Mouse (Mus musculus) embryonic facial prominence, embryonic 10.5 days (tissue): ENCODE measurements around the gene Mosmo. TPM values are rescaled to one million over a fixed set of nuclear protein-coding genes. Genes with fewer than 3 reads are reported as not detected.
"Not testable (repeated sequence)": the region's sequence is repeated elsewhere in the genome, so short reads cannot be mapped to it uniquely, and the experiment has no call there.

Experiments
- DNase-seq: peaks from one replicate; pipeline ENCODE4 v3.0.0-alpha.2; 2017; ENCODE audit warnings: low spot score
- H3K27ac ChIP-seq: fragments of 300-500 bp; sonication (generic); replicated peaks from 2 replicates; pipeline ENCODE4 v1.5.1; 2016; ENCODE audit warnings: mild to moderate bottlenecking
- H3K27me3 ChIP-seq: fragments of 300-500 bp; sonication (generic); replicated peaks from 2 replicates; pipeline ENCODE4 v1.6.1; 2016; ENCODE audit warnings: low read depth, mild to moderate bottlenecking; ENCODE audit not compliant: poor library complexity, severe bottlenecking
- H3K36me3 ChIP-seq: fragments of 300-500 bp; sonication (generic); replicated peaks from 2 replicates; pipeline ENCODE4 v1.6.1; 2016; ENCODE audit warnings: mild to moderate bottlenecking, moderate library complexity
- H3K4me1 ChIP-seq: fragments of 300-500 bp; sonication (generic); 2 replicates; pipeline ENCODE4 v1.6.1; 2016
- H3K4me3 ChIP-seq: fragments of 300-500 bp; sonication (generic); 2 replicates; pipeline ENCODE4 v1.5.1; 2016; ENCODE audit warnings: mild to moderate bottlenecking, moderate library complexity
- H3K9me3 ChIP-seq: fragments of 300-500 bp; sonication (generic); 2 replicates; pipeline ENCODE4 v1.6.1; 2016; ENCODE audit warnings: mild to moderate bottlenecking
- WGBS: fragments of 180-500 bp; shearing (Covaris S2); methylation state at CpG from one replicate; pipeline ENCODE4 v1.1.7; 2016; 5-methylcytosine and 5-hydroxymethylcytosine counted together
- polyA plus RNA-seq: library from polyadenylated mRNA; unstranded; fragments of >200 nt; fragmentation: Nextera tagmentation; extraction: Ambion mirVana; gene quantifications from 2 replicates; pipeline ENCODE4 v1.2.1, GENCODE M21; 2016

Mosmo gene
- polyA plus RNA-seq, 1 experiment from 2014 or later: 15.1 TPM

GRCm38 (mm10) chr7:120713951-120714350, 36.5 kb downstream of the Mosmo start:
- H3K9me3 ChIP-seq, H3K4me1 ChIP-seq, H3K27ac ChIP-seq, H3K4me3 ChIP-seq, H3K27me3 ChIP-seq, DNase-seq: not testable (repeated sequence)
- peaks cover 12% of the 10 kb centered on the region for H3K36me3 ChIP-seq
- 96% methylated on average over 11 of the region's 11 CpGs for WGBS

GRCm38 (mm10) chr7:120717261-120717660, 39.8 kb downstream of the Mosmo start:
- Histone ChIP-seq H3K27me3 (no peaks in the 10 kb centered on the region), H3K27ac (no peak overlapping the region), H3K4me3 (no peak overlapping the region), H3K9me3 (no peaks in the 10 kb centered on the region), H3K36me3 (peaks cover 23% of the 10 kb centered on the region), H3K4me1 (no peaks in the 10 kb centered on the region)
- 80% methylated on average over 2 of the region's 2 CpGs for WGBS
- DNase-seq: no peak

DNA sequence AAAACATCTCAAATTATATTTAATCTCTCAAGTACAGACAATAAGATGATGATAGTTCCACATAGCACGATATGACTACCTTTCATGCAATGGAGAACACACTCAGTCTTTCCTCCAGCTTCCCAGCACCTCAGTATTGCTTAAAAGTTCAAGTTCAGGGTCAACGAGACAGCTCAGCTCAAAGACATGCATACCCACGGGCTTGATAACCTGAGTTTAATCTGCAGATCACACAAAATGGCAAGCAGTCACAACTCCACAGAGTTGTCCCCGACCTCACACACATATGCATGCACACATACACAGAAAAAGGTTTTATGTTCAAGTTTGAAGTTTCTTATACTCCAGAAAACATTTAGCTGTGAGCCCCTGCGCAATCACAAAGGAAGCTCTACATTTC, 43.6 kb downstream of the Mosmo start:
- Histone ChIP-seq H3K27me3 (no peaks in the 10 kb centered on the region), H3K27ac (no peak overlapping the region), H3K36me3 (peaks cover 14% of the 10 kb centered on the region), H3K9me3 (no peaks in the 10 kb centered on the region), H3K4me1 (peaks cover 7% of the 10 kb centered on the region), H3K4me3 (no peak overlapping the region)
- 92% methylated on average over 5 of the region's 5 CpGs for WGBS
- no peak for DNase-seq

- H3K4me1 ChIP-seq: peaks cover 7% of the 10 kb centered on the region
- no peak overlapping the region for H3K4me3 ChIP-seq
- H3K9me3 ChIP-seq: no peaks in the 10 kb centered on the region
- DNase-seq: no peak
- H3K27ac ChIP-seq: no peak overlapping the region
- no peaks in the 10 kb centered on the region for H3K27me3 ChIP-seq
- 94% methylated on average over 8 of the region's 8 CpGs for WGBS
- peaks cover 18% of the 10 kb centered on the region for H3K36me3 ChIP-seq
These were observed 44.0 kb downstream of the Mosmo start for GRCm38 (mm10) chr7:120721456-120721855.

DNA sequence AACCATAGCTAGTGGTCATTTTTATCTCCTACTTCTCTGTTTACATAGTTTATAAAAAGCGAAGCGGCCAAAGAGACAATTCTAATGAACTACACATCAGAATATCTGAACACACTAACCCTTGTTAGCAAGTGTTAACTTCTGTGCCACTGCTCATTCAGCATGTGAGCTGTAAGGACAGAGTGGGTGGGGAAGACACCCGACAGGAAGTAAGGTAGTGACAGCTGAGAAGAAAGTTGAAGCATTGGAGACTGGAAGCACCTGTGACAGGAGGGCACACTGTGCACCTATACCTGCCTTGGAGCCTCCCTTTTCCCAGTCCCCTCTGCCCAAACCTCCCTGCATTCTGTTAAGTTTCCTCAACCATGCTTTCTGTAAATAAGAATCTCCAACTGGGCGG, 44.6 kb downstream of the Mosmo start:
- Histone ChIP-seq H3K9me3 (no peaks in the 10 kb centered on the region), H3K4me3 (no peak overlapping the region), H3K4me1 (peaks cover 7% of the 10 kb centered on the region), H3K27ac (no peak overlapping the region), H3K27me3 (no peaks in the 10 kb centered on the region), H3K36me3 (peaks cover 18% of the 10 kb centered on the region)
- no peak for DNase-seq
- 95% methylated on average over 4 of the region's 4 CpGs for WGBS

DNA sequence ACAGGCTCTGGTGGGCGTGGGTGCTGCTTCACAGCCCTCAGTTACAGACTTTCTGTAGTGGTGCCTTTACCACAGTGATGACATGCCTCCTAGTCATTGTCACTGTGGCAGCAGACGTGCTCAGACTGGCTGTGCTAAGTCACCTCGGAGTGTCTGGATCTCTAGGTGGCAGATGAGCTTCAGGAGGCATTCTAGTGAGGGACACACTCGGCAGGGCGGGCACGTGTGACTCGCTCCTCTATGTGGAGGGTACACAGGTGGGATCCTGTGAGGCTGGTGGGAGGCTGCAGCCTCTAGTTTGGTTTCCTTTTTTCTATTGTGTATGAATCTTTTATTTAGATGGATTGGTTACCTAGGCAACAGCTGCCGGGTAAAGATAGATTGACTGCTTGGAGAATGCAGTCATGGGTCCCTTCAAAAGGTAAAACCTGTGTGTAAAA, 45.4 kb downstream of the Mosmo start:
- H3K4me3 ChIP-seq: no peak overlapping the region
- 77% methylated on average over 8 of the region's 8 CpGs for WGBS
- no peak for DNase-seq

DNA sequence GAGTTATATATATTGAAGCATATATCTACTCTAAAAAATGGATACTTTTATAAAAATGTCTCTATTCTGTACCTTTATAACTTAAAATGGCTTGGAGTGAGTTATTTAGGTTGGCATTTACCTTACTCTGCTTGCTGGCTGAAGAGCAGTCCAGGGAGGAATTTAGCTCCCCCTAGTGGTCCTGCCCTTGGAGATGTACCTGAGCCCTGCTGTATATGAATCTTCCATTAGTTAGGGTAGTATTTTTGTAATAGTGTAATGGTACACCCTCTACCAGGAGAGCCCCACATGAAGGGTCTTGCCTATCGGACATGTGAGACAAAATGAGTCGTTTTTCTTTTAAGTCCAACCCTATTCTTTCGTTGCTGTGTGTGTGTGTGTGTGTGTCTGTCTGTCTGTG, 50.2 kb downstream of the Mosmo start:
- Histone ChIP-seq H3K27ac (no peak overlapping the region), H3K4me1 (peaks cover 6% of the 10 kb centered on the region), H3K4me3 (no peak overlapping the region), H3K27me3 (no peaks in the 10 kb centered on the region), H3K9me3 (no peaks in the 10 kb centered on the region), H3K36me3 (peaks cover 46% of the 10 kb centered on the region)
- DNase-seq: no peak
- WGBS: 88% methylated on average over 3 of the region's 3 CpGs

More for the DNA sequence above, 45.4 kb downstream of the Mosmo start:
- no peak overlapping the region for H3K27ac ChIP-seq
- H3K27me3 ChIP-seq: no peaks in the 10 kb centered on the region
- H3K36me3 ChIP-seq: peaks cover 22% of the 10 kb centered on the region
- H3K4me1 ChIP-seq: peaks cover 7% of the 10 kb centered on the region
- no peaks in the 10 kb centered on the region for H3K9me3 ChIP-seq

DNA sequence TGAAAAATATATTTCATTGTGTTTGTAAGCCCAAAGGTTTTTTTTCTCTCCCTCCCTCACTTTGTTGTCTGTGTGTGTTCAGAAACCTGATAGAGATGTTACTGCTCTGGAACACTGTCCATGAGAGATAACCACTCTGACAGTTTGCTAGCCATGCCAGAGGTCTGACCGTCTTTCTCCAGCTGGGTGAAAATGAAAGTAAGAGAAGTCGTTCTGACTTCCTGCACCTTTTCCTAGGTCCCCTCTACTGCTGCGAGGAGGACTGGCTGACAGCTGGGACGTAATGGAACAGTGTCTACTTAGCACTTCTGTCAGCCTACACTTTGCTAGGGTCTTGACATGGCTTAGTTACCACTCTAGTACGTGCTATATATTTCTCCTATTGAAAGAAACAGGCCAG, 52.2 kb downstream of the Mosmo start:
- DNase-seq: no peak
- H3K27me3 ChIP-seq: no peaks in the 10 kb centered on the region
- no peaks in the 10 kb centered on the region for H3K9me3 ChIP-seq
- WGBS: 86% methylated on average over 5 of the region's 5 CpGs
- H3K36me3 ChIP-seq: peaks cover 54% of the 10 kb centered on the region
- H3K27ac ChIP-seq: no peak overlapping the region
- no peaks in the 10 kb centered on the region for H3K4me1 ChIP-seq
- no peak overlapping the region for H3K4me3 ChIP-seq

GRCm38 (mm10) chr7:120732906-120733305, 55.5 kb downstream of the Mosmo start:
- Histone ChIP-seq H3K27me3 (no peaks in the 10 kb centered on the region), H3K36me3 (peaks cover 47% of the 10 kb centered on the region), H3K27ac (no peak overlapping the region), H3K4me1 (no peaks in the 10 kb centered on the region), H3K9me3 (no peaks in the 10 kb centered on the region), H3K4me3 (no peak overlapping the region)
- WGBS: 91% methylated on average over 7 of the region's 7 CpGs
- no peak for DNase-seq

GRCm38 (mm10) chr7:120739018-120739417, 61.6 kb downstream of the Mosmo start, which contains the start of gene Vwa3a:
Vwa3a (plus strand) TSS chr7:120739318.
- WGBS: 75% methylated on average over 6 of the region's 6 CpGs
- H3K36me3 ChIP-seq: peaks cover 9% of the 10 kb centered on the region

GRCm38 (mm10) chr7:120739558-120740101, 62.2 kb downstream of the Mosmo start:
- 18% methylated on average over 5 of the region's 5 CpGs for WGBS
- H3K27ac ChIP-seq: no peak overlapping the region
- no peak for DNase-seq
- peaks cover 10% of the 10 kb centered on the region for H3K4me1 ChIP-seq
- peaks cover 5% of the 10 kb centered on the region for H3K36me3 ChIP-seq
- H3K9me3 ChIP-seq: no peaks in the 10 kb centered on the region
- no peaks in the 10 kb centered on the region for H3K27me3 ChIP-seq
- H3K4me3 ChIP-seq: no peak overlapping the region

More at GRCm38 (mm10) chr7:120739018-120739417, 61.6 kb downstream of the Mosmo start, which contains the start of gene Vwa3a:
- Histone ChIP-seq H3K4me3 (no peak within 1 kb of the TSS), H3K27ac (no peak within 1 kb of the TSS), H3K27me3 (no peaks in the 10 kb centered on the region), H3K4me1 (peaks cover 10% of the 10 kb centered on the region), H3K9me3 (no peaks in the 10 kb centered on the region)
- DNase-seq: no peak

DNA sequence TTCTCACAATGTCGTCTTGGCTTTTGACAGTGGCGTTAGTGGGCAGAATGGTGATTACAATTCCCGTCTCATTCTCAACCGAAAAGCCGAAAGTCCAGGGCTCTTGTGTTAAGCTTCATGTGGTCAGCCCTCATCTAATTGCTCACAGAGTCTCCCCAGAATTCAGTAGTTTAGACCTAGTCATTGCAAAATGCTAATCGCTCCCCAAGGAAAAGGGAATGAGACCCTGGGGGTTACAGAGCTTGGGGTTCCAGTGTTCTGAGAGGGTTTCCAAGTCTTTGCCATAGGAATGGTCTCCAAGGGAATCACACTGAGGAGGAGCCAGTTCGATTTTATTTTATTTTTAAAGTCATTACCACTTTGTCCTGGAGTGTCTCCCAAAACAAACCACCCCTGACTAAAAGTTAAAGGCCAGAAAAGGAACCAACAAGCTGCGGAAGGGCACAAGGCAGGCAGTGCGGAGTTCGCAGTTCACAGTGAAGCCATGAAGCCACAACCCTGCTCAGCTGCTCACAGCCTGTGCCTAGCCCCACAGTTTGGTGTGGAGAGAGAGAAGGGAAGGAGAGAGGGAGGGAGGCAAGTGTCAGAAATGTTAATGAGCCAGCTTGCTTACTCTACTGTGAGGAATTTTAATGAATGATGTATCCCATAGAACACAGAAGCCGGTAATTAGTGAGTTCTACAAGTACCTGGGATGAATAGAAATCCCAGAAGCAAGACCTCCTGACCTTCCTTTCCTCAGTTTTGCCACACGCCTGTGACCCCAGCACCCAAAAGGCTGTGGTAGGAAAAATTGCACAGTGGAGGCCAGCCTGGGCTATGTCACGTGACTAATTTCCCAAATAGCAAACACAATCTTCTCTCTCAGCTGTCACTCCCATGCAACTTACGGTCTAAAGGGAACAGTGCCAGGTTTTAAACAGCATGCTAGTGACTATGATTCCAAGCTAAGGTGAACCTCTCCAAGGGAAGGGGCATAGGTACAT, 66.2 kb downstream of the Mosmo start:
- WGBS: 75% methylated on average over 14 of the region's 14 CpGs

DNA sequence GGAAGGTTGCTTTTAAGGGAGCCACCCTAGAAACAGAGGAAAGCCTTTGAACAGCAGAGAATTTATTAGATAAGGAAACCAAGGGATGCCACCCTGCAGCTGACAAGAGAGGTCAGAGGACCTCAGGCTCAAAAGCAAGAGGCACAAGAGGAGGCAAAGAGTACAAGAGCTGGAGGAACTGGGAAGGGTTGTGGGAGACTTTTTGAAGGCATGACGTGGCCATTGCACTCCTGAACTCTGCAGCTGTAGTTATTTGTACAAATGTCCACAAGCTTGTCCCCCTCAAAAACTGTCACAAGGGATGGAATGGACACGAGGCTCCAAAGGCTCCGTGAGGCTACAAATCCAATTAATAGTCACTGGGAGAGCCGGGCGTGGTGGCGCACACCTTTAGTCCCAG, 67.2 kb downstream of the Mosmo start:
- WGBS: 88% methylated on average over 6 of the region's 6 CpGs
- H3K4me1 ChIP-seq: peaks cover 5% of the 10 kb centered on the region
- no peaks in the 10 kb centered on the region for H3K36me3 ChIP-seq
- no peak overlapping the region for H3K27ac ChIP-seq
- no peaks in the 10 kb centered on the region for H3K27me3 ChIP-seq
- no peak for DNase-seq
- no peaks in the 10 kb centered on the region for H3K9me3 ChIP-seq
- H3K4me3 ChIP-seq: no peak overlapping the region

More for the DNA sequence above, 66.2 kb downstream of the Mosmo start:
- Histone ChIP-seq H3K9me3 (no peaks in the 10 kb centered on the region), H3K36me3 (no peaks in the 10 kb centered on the region), H3K4me3 (no peak overlapping the region), H3K27me3 (no peaks in the 10 kb centered on the region), H3K27ac (no peak overlapping the region), H3K4me1 (peaks cover 10% of the 10 kb centered on the region)
- DNase-seq: no peak
